Mouse (Mus musculus): ENCODE data around the gene Amigo3.
"Not testable (repeated sequence)": the region's sequence is repeated elsewhere in the genome, so short reads cannot be mapped to it uniquely, and the experiment has no call there.

Amigo3 gene

DNA sequence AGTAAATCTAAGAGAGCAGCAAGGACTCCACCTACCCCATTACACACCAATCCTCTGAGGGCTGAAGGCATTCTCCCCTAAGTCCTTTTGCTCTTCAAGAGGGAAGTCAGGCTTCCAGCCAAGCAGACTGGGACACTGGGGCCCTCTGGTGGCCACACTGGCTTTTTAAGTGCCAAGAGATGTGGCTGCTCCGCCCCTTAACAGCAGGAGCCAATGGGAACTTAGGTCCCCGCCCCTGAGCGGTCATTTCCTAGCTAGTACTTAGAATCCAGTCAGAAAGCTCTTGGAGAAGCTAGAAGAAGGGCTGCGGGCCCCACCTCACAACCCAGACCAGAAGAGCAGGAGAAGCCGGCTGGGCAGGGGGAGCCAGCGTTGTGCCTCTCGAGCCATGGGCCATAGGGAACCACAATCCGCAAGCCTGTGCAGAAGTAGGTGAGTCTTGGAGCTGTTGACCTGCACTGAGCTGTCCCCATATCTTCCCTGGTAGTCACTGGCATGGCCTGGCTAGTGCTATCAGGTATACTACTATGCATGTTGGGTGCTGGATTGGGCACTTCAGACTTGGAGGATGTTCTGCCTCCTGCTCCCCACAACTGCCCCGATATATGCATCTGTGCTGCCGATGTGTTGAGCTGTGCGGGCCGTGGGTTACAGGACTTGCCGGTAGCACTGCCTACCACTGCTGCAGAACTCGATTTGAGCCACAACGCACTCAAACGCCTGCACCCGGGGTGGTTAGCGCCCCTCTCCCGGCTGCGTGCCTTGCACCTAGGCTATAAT is at the start of gene Amigo3:
TSS of gene Amigo3 (plus strand) at position 275 of the 780 bp plus-strand sequence.
- peak; percentile 96 to 99 for DNase-seq (ENCODE audit: inconsistent age in 2 of 2, low spot score in 1 of 2)

DNA sequence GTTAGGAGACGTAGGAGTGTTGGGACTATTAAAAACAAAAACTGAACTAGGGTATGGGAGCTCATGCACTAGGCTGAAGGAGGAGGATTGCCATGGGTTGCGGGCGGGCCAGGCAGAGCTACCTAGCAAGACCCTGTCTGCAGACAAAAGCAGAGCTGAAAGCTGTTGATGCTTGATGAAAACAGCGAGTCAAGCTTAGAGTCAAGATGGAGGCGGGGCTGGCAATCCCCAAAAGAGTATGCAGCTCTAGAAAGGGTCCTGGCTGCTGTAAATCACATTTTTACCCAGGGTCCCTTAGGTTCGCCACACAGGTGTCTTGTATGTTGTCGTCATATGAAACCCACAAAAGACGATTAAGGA is 49.4 kb upstream of the Amigo3 start:
- peak in 1 of 2 experiments; percentile 68 for DNase-seq (ENCODE audit: inconsistent age in 2 of 2, low spot score in 1 of 2)

DNA sequence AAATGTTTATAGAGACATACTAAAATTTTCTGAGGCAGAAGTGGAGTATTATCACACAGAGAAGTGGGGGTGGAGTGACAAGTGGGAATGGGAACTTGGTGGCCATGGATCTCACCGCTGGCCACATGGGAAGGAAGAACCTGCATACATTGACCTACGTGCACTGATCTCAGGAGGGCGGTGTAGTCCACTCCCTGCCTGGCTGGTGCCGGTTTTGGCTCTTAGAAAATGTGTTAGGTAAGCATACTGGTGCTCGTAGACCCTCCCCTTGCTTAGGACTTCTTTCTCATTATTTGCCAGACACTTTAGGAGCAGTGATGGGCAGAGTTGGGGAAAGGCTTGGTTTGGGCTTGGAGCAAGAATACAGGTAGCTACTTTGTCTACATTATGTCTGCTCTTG is 44.9 kb upstream of the Amigo3 start:
- DNase-seq (ENCODE audit: inconsistent age in 2 of 2, low spot score in 1 of 2) = no peak

- DNase-seq (ENCODE audit: inconsistent age in 2 of 2, low spot score in 1 of 2) = no peak
These were observed 42.6 kb upstream of the Amigo3 start for GRCm38 (mm10) chr9:108010385-108010784.

DNA sequence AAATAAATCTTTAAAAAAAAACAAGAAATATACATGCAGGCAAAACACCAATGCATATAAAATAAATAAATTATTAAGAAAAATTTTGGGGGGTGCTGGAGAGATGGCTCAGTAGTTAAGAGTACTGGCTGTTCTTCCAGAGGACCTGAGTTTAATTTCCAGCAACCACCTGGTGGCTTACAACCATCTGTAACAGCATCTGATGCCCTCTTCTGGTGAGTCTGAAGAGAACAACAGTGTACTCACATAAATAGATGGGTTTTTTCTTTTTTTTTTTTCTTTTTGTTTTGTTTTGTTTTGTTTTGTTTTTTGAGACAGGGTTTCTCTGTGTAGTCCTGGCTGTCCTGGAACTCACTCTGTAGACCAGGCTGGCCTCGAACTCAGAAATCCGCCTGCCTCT is 39.4 kb upstream of the Amigo3 start:
- DNase-seq (ENCODE audit: inconsistent age in 2 of 2, low spot score in 1 of 2) = not testable (repeated sequence)

DNA sequence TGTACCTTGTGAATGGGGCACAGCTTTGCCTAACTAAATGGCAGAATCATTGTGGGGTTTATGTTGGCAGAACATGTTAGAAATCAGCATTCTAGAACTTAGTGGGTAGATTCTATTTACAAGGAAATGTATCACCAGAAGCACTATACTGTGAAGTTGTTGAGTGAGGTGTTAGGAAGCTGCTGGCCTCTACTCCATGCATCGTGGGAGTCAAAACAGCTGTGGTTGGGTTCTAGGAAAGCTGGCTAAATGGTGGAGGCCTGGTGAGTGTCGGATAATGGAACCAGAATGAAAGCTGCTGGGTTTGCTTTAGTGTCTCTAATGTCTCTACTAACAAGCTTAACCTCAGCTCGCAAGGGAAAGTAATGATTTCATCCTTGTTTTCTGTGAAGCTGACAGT is 35.8 kb upstream of the Amigo3 start:
- DNase-seq (ENCODE audit: inconsistent age in 2 of 2, low spot score in 1 of 2) = no peak

- peak in 1 of 2 experiments; percentile 59 for DNase-seq (ENCODE audit: inconsistent age in 2 of 2, low spot score in 1 of 2)
These were observed 32.2 kb upstream of the Amigo3 start for GRCm38 (mm10) chr9:108020741-108021140.

DNA sequence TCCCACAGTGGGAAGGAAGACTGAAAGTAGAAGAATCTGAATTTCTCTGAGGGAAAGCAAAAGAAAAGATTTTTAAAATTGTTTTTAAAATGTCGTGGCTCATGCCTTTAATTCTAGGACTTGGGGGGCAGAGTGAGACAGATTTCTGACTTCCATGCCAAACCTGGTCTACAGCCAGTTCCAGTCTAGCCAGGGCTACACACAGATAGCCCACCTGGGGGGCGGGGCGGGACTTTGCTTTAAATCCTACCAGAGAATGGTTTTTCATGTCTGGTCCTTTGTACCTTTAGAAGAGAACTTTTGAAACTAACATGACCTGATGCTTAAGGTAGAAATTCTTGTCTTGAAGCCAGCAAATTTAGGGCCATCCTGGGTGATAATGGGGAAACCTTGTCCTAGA is 29.7 kb upstream of the Amigo3 start:
- no peak for DNase-seq (ENCODE audit: inconsistent age in 2 of 2, low spot score in 1 of 2)

DNA sequence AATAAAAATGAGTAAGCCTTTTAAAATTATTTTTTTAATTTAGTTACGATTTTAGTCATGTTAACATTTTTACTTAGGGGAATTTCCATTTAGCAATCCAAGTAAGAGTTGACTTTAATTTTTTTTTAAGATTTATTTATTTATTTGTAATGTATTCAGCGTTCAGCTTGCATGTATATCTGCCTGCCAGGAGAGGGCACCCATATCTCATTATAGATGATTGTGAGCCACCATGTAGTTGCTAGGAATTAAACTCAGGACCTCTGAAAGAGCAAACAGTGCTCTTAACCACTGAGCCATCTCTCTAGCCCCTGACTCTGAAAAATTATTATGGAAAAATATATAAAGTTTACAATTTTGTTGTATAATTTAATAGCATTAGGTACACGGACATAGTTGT is 26.4 kb upstream of the Amigo3 start:
- no peak for DNase-seq (ENCODE audit: inconsistent age in 2 of 2, low spot score in 1 of 2)

GRCm38 (mm10) chr9:108027867-108028266 is 25.1 kb upstream of the Amigo3 start:
- no peak for DNase-seq (ENCODE audit: inconsistent age in 2 of 2, low spot score in 1 of 2)

DNA sequence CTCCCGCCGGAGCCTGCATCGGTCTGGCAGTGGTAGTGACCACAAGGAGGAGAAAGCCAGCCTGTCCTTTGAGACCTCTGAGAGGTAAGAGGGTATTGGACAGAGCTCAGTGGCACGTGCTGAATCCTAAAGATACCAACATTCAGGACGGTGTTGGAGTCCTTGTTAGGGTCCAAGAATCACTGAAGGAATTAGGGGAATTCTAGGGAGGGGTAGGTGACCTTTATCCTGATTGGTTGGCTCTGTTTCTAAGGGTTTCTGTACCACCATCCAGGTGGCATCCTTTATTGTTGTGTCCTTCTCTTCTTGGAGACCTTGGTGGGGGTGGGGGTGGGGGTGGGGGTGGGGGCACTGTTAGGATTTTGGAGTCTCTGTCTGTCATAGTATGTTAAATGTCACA is 20.8 kb upstream of the Amigo3 start:
- no peak for DNase-seq (ENCODE audit: inconsistent age in 2 of 2, low spot score in 1 of 2)

DNA sequence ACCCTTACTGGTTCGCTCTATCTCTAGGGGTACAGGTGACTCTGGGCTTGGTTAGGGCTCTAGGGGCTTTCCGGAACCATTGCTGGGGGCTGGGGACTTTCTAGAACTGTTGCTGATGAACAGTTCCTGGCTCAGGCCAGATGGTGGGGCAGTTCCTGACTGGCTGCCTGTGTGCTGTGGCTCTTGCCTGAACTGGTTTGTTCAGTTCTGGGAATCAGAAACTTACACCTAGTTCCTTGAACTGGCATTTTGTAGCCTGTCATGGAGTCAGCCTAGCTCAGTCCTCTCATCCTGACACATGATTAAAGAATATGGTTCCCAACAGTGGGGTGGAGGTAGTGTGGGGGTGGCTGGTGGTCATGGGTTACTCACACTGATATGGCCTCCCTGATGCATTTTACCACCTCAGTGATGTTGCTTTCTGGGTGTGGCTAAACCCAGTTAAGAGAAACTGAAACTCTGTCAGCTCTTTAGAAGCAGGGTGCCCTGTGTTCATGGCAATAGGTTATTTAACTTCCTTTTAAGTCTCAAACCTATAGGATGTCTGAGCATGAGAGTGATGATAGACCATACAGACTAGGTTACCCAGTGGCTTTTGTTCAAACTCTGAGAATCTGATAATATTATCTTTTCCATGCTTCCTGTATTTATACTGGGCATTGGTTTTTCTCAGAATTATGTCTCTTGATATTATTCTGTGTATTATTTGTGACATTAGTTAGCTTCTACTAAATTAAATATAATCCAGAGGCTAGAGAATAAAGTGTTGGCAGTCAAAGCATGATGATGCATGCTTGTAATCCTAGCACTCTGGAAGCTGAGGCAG is 17.4 kb upstream of the Amigo3 start:
- DNase-seq (ENCODE audit: inconsistent age in 2 of 2, low spot score in 1 of 2) = no peak

GRCm38 (mm10) chr9:108044751-108045492 is 8.0 kb upstream of the Amigo3 start:
- no peak for DNase-seq (ENCODE audit: inconsistent age in 2 of 2, low spot score in 1 of 2)

- no peak for DNase-seq (ENCODE audit: inconsistent age in 2 of 2, low spot score in 1 of 2)
These were observed 6.4 kb upstream of the Amigo3 start for GRCm38 (mm10) chr9:108046582-108046981.

- no peak for DNase-seq (ENCODE audit: inconsistent age in 2 of 2, low spot score in 1 of 2)
These were observed 5.1 kb upstream of the Amigo3 start for GRCm38 (mm10) chr9:108047601-108048565.

- peak in 1 of 2 experiments; percentile 82 for DNase-seq (ENCODE audit: inconsistent age in 2 of 2, low spot score in 1 of 2)
These were observed 4.4 kb upstream of the Amigo3 start for GRCm38 (mm10) chr9:108048566-108048955.

GRCm38 (mm10) chr9:108049016-108049455 is 3.9 kb upstream of the Amigo3 start, which contains the start of gene Gmppb:
Gene Gmppb, plus strand, starts transcription at chr9:108049242.
- peak; percentile 98 for DNase-seq (ENCODE audit: inconsistent age in 2 of 2, low spot score in 1 of 2)

- peak in 1 of 2 experiments; percentile 50 for DNase-seq (ENCODE audit: inconsistent age in 2 of 2, low spot score in 1 of 2)
These were observed 3.3 kb upstream of the Amigo3 start for GRCm38 (mm10) chr9:108049561-108050251.

DNA sequence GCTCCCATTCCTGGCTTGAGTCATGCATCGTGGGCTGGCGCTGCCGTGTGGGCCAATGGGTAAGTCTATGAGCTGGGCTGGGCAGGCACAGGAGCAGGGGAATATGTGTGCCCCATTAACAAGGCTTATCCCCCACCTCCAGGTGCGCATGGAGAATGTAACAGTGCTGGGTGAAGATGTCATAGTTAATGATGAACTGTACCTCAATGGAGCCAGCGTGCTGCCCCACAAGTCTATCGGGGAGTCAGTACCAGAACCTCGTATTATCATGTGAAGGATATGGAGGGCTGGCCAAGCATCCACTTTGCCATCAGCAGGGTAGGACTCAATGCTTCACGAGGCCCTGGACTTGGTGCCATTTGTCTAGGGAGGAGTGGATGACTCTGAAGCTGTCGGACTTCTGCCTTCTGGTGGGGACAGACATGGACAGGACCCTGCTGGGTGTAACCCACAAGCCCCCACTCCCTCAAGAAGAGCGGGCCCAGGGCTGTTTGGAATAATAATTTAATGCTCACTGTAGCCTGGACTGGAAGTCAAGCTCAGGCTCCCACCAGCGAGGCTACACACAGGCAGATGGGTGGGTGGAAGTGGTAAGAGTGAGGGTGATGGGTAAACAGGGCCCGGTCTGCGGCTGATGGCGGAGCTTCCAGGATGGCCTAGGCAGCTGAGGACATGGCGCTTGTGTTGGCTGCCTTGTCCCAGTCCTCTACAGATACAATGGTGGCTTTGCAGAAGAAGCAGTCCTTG is 1.6 kb upstream of the Amigo3 start:
- no peak for DNase-seq (ENCODE audit: inconsistent age in 2 of 2, low spot score in 1 of 2)
